Mouse (Mus musculus) lung, embryonic 14.5 days (tissue): Measurements from ENCODE around the gene C530008M17Rik. TPM values are rescaled to one million over a fixed set of nuclear protein-coding genes. Genes with fewer than 3 reads are reported as not detected.

Experiments
- ATAC-seq: fragments of 200-750 bp; cut with Nextera tagmentation; 2 replicates; pipeline ENCODE4 v1.8.0; 2017; ENCODE audit warnings: mild to moderate bottlenecking, moderate TSS enrichment, moderate library complexity; ENCODE audit not compliant: insufficient read depth
- DNase-seq: peaks from one replicate; pipeline ENCODE4 v3.0.0-alpha.2; 2015
- H3K27ac ChIP-seq: fragments of 300-500 bp; sonication (generic); 2 replicates; pipeline ENCODE4 v1.5.1; 2014; ENCODE audit warnings: low read depth, mild to moderate bottlenecking, moderate library complexity
- H3K27me3 ChIP-seq: fragments of 300-500 bp; sonication (generic); 2 replicates; pipeline ENCODE4 v1.6.1; 2014; ENCODE audit warnings: low read length, control low read depth; ENCODE audit not compliant: insufficient read depth
- H3K36me3 ChIP-seq: fragments of 300-500 bp; sonication (generic); 2 replicates; pipeline ENCODE4 v1.6.1; 2014; ENCODE audit warnings: control low read depth; ENCODE audit not compliant: insufficient read depth
- H3K4me1 ChIP-seq: fragments of 300-500 bp; sonication (generic); 2 replicates; pipeline ENCODE4 v1.6.1; 2014; ENCODE audit warnings: antibody characterized with exemption, control low read depth; ENCODE audit not compliant: insufficient read depth
- H3K4me2 ChIP-seq: fragments of 300-500 bp; sonication (generic); 2 replicates; pipeline ENCODE4 v1.6.1; 2014; ENCODE audit warnings: mild to moderate bottlenecking
- H3K4me3 ChIP-seq: fragments of 300-500 bp; sonication (generic); 2 replicates; pipeline ENCODE4 v1.5.1; 2014; ENCODE audit warnings: low read depth, low read length
- H3K9ac ChIP-seq: fragments of 300-500 bp; sonication (generic); 2 replicates; pipeline ENCODE4 v1.6.1; 2014
- H3K9me3 ChIP-seq: fragments of 300-500 bp; sonication (generic); 2 replicates; pipeline ENCODE4 v1.6.1; 2016; ENCODE audit warnings: low read depth, low read length, control low read depth
- CTCF ChIP-seq: IDR thresholded peaks from 2 replicates; pipeline ENCODE4 v1.5.1; 2016; ENCODE audit warnings: antibody characterized with exemption, low read depth
- WGBS: fragments of 180-500 bp; shearing (Covaris S2); extraction: QIAGEN DNeasy Blood & Tissue Kit; methylation state at CpG from one replicate; pipeline ENCODE4 v1.1.7; 2014; 5-methylcytosine and 5-hydroxymethylcytosine counted together
- polyA plus RNA-seq: library from polyadenylated mRNA; unstranded; fragments of >200 nt; fragmentation: Nextera tagmentation; extraction: Ambion mirVana; gene quantifications from 2 replicates; pipeline ENCODE4 v1.2.1, GENCODE M21; 2014

Gene C530008M17Rik
- polyA plus RNA-seq, result 11.2 and 14.8 TPM in 2 replicates

- H3K4me1 ChIP-seq, result 0 out of 2 replicates have a peak, but pooled peaks cover 5% of the 10 kb centered on the region
- H3K27ac ChIP-seq, result no peak within 1 kb of the TSS
- 85% methylated on average over 2 of the region's 2 CpGs for WGBS
- no peaks in the 10 kb centered on the region for H3K9me3 ChIP-seq
- H3K27me3 ChIP-seq, result no peaks in the 10 kb centered on the region
- peak within 1 kb of the TSS; percentile 95 for H3K4me2 ChIP-seq
- ATAC-seq (no peak), DNase-seq (peak; percentile 39)
- peak within 1 kb of the TSS; percentile 92 for H3K9ac ChIP-seq
- H3K4me3 ChIP-seq, result peak within 1 kb of the TSS; percentile 77
- TF ChIP-seq CTCF, result no peak
- no peaks in the 10 kb centered on the region for H3K36me3 ChIP-seq
Measured at GRCm38 (mm10) chr5:76656212-76656611, at the start of gene C530008M17Rik. Gene C530008M17Rik (plus strand): TSS chr5:76656512.

GRCm38 (mm10) chr5:76609702-76610370, 46.5 kb upstream of the C530008M17Rik start:
- DNase-seq (no peak), ATAC-seq (no peak)
- Histone ChIP-seq H3K9ac (no peak overlapping the region), H3K27ac (no peak overlapping the region), H3K27me3 (no peaks in the 10 kb centered on the region), H3K36me3 (peaks cover 71% of the 10 kb centered on the region), H3K4me3 (no peak overlapping the region), H3K4me1 (no peaks in the 10 kb centered on the region), H3K4me2 (no peak overlapping the region), H3K9me3 (no peaks in the 10 kb centered on the region)
- 92% methylated on average over 8 of the region's 8 CpGs for WGBS
- no peak for TF ChIP-seq CTCF

GRCm38 (mm10) chr5:76612867-76613499, 43.3 kb upstream of the C530008M17Rik start:
- ATAC-seq, result no peak
- whole genome bisulfite sequencing, result 85% methylated on average over 6 of the region's 6 CpGs
- no peak for TF ChIP-seq CTCF
- H3K27me3 ChIP-seq, result no peaks in the 10 kb centered on the region
- no peak overlapping the region for H3K4me2 ChIP-seq
- H3K4me1 ChIP-seq, result no peaks in the 10 kb centered on the region
- H3K9me3 ChIP-seq, result no peaks in the 10 kb centered on the region
- H3K36me3 ChIP-seq, result peaks cover 86% of the 10 kb centered on the region
- no peak for DNase-seq
- H3K9ac ChIP-seq, result no peak overlapping the region
- H3K4me3 ChIP-seq, result no peak overlapping the region
- no peak overlapping the region for H3K27ac ChIP-seq

DNA sequence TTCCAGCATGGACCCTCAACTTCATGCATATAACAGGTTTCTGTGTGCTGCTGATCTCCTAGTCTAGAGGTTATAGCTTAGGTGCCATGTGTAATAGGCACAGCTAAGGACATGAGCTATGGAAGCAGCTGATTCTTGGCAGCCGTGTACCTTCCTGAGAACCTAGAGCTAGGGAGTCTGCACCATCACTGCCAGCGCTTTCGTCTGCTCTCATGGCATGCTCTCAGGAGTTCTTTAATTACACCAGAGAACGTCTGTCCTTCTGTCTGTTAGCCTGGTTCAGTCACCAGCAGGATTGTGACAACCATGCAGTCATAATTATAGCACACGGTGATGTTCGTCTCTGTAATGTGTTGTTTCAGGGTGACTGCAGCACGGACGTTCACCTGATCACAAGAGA, 41.0 kb upstream of the C530008M17Rik start:
- Histone ChIP-seq H3K9ac (no peak overlapping the region), H3K9me3 (no peaks in the 10 kb centered on the region), H3K27me3 (no peaks in the 10 kb centered on the region), H3K4me3 (no peak overlapping the region), H3K4me1 (no peaks in the 10 kb centered on the region), H3K36me3 (peaks cover 85% of the 10 kb centered on the region), H3K4me2 (no peak overlapping the region), H3K27ac (no peak overlapping the region)
- ATAC-seq, result no peak
- DNase-seq, result no peak
- 91% methylated on average over 8 of the region's 8 CpGs for WGBS
- no peak for TF ChIP-seq CTCF

- no peak overlapping the region for H3K27ac ChIP-seq
- no peaks in the 10 kb centered on the region for H3K4me1 ChIP-seq
- H3K4me2 ChIP-seq, result no peak overlapping the region
- 85% methylated on average over 2 of the region's 2 CpGs for WGBS
- no peak for DNase-seq
- no peak for TF ChIP-seq CTCF
- no peaks in the 10 kb centered on the region for H3K27me3 ChIP-seq
- ATAC-seq, result no peak
- H3K4me3 ChIP-seq, result no peak overlapping the region
- peaks cover 82% of the 10 kb centered on the region for H3K36me3 ChIP-seq
- H3K9ac ChIP-seq, result no peak overlapping the region
- H3K9me3 ChIP-seq, result no peaks in the 10 kb centered on the region
Measured at GRCm38 (mm10) chr5:76616196-76616747, 40.0 kb upstream of the C530008M17Rik start.

GRCm38 (mm10) chr5:76618750-76619149, 37.6 kb upstream of the C530008M17Rik start:
- H3K4me3 ChIP-seq, result no peak overlapping the region
- no peak overlapping the region for H3K9ac ChIP-seq
- no peak for TF ChIP-seq CTCF
- no peak overlapping the region for H3K4me2 ChIP-seq
- ATAC-seq, result no peak
- DNase-seq, result no peak
- no peaks in the 10 kb centered on the region for H3K9me3 ChIP-seq
- no peak overlapping the region for H3K27ac ChIP-seq
- peaks cover 80% of the 10 kb centered on the region for H3K36me3 ChIP-seq
- 81% methylated on average over 7 of the region's 7 CpGs for WGBS
- H3K27me3 ChIP-seq, result no peaks in the 10 kb centered on the region
- H3K4me1 ChIP-seq, result no peaks in the 10 kb centered on the region

- H3K9ac ChIP-seq, result no peak overlapping the region
- H3K27ac ChIP-seq, result no peak overlapping the region
- H3K36me3 ChIP-seq, result peaks cover 56% of the 10 kb centered on the region
- no peak overlapping the region for H3K4me3 ChIP-seq
- ATAC-seq, result no peak
- H3K27me3 ChIP-seq, result no peaks in the 10 kb centered on the region
- no peaks in the 10 kb centered on the region for H3K9me3 ChIP-seq
- H3K4me1 ChIP-seq, result no peaks in the 10 kb centered on the region
- DNase-seq, result no peak
- TF ChIP-seq CTCF, result no peak
- WGBS, result 94% methylated on average over 9 of the region's 9 CpGs
- H3K4me2 ChIP-seq, result no peak overlapping the region
Measured at GRCm38 (mm10) chr5:76623759-76624158, 32.6 kb upstream of the C530008M17Rik start.
